Mouse (Mus musculus): ENCODE data around the gene Acacb.

The Acacb gene

GRCm38 (mm10) chr5:114135516-114135915 lies 10.8 kb upstream of the Acacb start:
- no peak for DNase-seq (ENCODE audit: low spot score in 2 of 2)

DNA sequence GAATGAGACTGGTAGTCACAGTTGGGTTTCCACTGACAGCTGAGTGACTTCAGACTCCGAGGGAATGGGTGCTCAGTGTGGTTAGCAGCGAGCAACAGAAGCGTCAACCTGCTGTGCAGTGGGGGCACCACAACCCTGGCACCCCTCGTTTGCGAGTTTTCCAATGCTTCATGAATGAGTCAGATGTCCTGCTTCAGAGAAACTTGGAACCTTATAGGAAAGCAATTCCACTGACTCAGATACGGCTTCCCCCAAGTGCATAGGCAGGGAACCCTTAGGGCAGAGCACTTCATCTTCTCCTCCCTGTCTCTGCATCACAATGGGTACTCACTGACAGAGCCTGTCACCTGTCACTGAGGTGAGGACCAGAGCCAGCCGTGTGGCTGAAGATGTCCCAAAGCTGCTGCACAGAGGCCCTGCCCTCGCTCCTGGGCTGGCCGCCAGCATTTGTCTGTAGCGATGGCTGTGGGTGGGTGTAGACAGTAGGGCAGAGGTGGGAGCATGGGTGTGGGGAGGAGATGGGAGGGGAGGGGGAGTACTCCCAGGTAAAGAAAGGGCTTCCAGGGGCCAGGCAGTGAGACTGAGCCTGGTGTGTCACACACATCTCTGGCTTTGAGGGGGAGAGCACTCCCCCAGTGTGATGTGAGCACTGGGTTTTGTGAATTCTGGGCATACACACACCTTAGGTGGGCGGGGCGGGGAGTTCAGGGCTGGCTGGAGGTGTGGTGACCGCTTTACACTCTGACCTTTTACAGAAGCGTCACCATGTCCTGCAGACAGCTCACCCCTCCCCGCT lies 8.7 kb upstream of the Acacb start:
- DNase-seq (ENCODE audit: low spot score in 2 of 2): no peak

DNA sequence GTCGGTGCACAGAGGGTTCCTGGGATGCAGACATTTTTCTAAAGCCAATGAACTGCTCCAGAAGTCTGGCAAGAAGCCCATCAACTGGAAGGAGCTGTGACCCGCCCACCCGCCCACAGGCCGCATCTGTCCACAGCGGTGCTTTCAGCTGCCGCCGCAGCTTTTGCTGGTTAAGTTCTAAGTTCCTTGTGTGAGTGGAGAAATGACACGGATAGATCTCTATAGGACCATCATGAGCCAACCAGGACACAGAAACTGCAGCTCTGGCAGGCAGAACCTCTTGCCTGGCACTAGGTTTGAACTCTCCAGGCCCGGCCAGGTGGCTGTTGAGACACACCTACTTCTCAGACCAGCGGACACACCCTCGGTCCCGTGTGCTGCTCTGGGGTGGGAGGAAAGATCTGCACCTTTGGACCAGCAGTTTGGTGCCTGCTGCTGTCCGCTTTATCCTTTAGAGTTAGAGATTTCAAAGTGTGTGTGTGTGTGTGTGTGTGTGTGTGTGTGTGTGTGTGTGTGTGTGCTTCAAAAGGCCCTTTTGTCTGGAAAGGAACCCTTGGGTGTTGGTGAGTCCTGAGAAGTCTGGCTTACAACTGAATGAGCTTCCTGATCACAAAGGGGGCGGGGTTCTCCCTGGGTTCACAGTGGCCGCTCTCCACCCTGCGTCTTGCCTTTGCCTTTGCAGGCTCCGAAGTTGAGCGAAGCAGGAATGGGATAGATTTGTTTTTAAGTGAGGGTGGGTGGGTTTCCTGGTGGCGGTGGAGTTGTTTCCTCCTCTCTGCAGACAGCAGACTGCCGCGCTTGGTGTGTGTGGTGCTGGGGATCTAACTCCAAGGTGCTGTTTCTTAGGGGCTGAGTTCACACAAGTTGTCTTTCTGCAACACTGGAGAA lies 7.8 kb upstream of the Acacb start:
- no peak for DNase-seq (ENCODE audit: low spot score in 2 of 2)

DNA sequence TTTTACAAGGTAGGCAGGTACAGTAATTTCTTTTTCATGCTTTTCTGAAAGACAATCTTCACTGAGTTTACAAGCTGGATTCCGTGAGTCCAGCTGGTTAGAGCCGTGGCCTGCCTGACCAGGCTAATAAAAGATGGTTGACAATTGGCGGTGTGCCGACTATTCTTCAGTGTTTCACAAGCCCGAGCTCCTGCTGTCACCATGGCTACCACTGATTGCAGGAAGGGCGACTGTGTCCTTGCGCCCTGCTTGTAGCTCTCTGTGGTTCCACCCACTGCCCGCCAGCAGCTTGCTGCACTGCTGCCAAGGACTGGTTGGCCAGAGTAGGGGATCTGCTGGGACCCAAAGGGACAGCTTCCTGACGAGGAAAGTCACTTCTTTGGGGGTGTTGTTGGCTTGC lies 7.2 kb upstream of the Acacb start:
- DNase-seq (ENCODE audit: low spot score in 2 of 2): peak; percentile 75 to 85

DNA sequence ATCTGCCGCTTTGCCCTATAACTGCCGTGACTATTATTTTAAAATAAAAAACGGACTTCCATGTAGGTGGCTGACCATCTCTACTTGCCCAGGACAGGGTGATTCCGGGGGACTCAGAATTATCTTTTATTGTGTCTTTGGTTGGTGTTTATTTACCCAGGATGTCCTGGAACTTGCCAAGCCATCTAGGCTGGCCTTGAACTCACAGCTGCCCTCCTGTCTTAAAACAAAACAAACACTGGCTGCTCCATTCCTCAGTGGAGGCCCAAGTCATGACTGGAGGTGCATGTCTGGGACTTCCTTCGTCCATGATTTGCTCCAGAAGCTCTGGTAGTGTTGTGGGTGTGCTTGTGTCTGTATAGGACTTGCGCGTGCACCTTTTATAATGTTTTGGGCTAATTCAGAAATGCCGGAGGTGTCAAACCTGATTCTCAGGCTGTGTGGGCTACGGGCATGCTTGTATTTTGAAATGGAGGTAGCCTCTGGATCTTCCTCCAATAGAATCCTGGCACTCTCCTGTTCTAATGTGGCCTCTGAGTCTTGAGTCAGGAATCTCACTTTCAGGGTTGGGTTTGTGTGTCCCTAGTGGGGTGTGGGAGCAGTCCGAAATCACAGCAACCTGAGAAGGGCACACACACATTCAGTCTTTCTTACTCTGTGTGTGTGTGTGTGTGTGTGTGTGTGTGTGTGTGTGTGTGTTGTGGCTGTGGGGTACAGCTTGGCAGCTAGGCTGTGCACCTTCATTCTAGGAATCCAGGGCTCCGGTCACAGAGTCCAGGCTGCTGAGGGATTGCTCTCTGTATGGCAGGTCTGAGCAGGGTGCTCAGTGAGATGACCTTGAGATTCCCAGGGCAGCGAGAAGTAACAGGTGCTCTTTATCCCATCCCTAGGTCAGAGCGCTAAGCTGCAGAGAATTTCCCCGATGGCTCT lies 973 bp downstream of the Acacb start:
- DNase-seq (ENCODE audit: low spot score in 2 of 2): no peak

DNA sequence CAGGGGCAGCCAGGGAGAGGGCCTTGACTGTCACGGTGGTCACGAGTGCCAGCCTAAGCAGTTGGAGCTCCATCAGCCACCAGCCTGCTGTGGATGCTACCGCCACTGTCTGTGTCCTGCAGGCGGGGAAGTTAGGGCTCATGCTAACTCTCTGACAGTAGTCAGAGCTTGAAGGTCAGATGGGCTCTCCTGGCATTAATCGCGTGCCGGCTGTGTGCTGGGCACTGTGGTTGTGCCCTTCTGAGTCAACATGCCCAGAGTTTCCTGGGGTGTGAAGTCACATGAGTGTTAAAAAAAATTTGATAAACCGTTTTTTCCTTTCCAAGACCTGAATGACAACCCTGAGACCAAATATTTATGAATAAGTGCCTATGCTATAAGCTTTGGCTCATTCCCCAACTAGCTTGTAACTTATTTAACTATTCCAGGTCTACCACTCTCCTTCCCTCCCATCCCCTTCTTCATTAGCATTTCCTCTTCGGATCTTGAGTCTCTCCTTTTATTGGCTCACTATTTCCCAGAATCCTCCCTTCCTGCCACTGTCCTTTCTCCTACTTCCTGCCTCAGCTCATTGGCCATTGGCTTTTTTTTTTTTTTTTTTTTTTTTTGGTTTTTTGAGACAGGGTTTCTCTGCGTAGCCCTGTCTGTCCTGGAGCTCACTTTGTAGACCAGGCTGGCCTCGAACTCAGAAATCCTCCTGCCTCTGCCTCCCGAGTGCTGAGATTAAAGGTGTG lies 6.2 kb downstream of the Acacb start:
- no peak for DNase-seq (ENCODE audit: low spot score in 2 of 2)

DNA sequence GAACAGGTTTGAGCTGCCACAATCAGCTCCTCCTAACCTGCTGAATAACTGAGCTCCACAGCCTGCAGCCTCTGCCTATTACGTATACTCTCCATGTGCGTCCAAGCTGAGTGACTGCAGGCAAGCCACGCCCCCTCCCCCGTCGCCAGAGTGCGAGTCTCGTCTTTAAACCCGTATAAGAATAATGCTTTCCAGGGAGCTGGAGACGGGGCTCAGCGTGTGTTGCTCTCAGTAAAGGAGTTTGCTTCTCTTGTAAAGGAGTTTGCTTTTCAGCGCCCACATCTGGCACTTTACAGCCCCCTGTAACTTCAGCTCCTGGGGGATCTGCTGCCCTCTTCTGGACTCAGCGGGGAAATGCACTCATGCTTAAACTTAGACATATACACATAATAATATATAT lies 7.2 kb downstream of the Acacb start:
- no peak for DNase-seq (ENCODE audit: low spot score in 2 of 2)

GRCm38 (mm10) chr5:114154765-114155164 lies 8.4 kb downstream of the Acacb start:
- DNase-seq (ENCODE audit: low spot score in 2 of 2): no peak

- DNase-seq (ENCODE audit: low spot score in 2 of 2): no peak
Measured at GRCm38 (mm10) chr5:114155168-114155933, 9.0 kb downstream of the Acacb start.

- DNase-seq (ENCODE audit: low spot score in 2 of 2): no peak
Measured at GRCm38 (mm10) chr5:114157236-114157635, 10.9 kb downstream of the Acacb start.

GRCm38 (mm10) chr5:114161424-114161823 lies 15.1 kb downstream of the Acacb start:
- no peak for DNase-seq (ENCODE audit: low spot score in 2 of 2)

DNA sequence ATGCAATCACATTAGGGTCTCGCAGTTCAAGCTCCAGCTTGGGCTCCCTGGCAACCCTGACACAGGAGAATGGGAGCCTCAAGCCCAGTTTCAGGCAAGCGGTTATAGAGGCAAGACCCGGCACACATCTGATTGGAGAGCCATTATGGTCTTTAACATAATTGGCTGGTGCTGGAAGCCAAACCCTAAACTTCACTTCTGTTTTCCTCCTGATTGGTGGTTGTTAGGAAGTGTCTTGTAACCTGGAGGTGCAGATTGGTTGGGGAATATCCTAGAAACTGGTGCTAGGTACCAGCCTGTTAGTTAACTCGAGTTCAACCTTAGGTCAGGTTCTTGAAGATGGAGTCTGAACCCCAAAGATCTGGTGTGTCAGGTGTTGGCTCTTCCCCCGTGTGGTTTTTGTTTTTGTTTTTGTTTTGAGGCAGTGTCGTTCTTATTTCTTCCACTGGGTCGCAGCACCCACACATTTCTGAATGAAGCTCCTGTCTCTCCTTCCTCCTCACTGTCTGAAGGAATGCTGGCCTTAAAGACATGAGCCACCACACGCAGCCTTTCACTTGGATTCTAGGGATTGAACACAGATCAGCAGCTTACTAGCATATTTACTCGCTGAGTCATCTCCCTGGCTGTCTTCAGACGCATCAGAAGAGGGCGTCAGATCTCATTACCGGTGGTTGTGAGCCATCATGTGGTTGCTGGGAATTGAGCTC lies 15.9 kb downstream of the Acacb start:
- no peak for DNase-seq (ENCODE audit: low spot score in 2 of 2)

- DNase-seq (ENCODE audit: low spot score in 2 of 2): no peak
Measured at GRCm38 (mm10) chr5:114163117-114163696, 16.9 kb downstream of the Acacb start.

DNA sequence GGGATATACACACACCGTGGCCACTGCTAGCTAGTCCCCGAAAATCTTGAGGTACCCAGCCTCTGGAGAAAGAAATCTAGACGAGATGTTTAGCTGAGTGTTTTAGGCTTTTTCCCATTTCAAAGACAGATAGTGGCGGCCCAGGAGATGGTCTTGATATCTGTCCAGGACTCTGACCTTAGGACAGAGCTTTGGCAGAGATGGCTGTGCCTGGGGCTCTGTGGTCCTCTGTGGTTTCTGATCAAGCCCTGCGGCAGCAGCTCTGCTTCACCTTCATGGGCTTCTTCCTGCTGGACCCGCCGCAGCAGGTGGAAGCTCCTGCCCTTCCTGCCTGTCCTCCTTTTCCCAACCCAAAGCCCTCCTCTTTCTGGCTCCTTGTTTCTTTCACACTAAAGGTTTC lies 24.0 kb downstream of the Acacb start:
- DNase-seq (ENCODE audit: low spot score in 2 of 2): no peak

GRCm38 (mm10) chr5:114172936-114173335 lies 26.6 kb downstream of the Acacb start:
- no peak for DNase-seq (ENCODE audit: low spot score in 2 of 2)

DNA sequence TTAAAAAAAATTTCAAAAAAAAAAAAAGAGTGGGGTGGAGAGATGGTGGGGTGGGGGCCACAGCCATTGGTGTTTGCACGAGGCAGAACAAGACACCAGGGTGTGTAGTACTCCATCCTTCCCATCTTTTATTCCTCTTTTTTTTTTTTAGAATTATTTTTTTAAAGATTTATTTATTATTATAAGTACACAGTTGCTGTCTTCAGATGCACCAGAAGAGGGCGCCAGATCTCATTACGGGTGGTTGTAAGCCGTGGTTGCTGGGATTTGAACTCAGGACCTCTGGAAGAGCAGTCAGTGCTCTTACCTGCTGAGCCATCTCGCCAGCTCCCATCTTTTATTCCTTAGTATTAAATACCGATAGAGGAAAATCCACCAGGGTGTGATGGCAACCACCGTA lies 27.1 kb downstream of the Acacb start:
- no peak for DNase-seq (ENCODE audit: low spot score in 2 of 2)

GRCm38 (mm10) chr5:114173877-114174581 lies 27.7 kb downstream of the Acacb start:
- no peak for DNase-seq (ENCODE audit: low spot score in 2 of 2)

- DNase-seq (ENCODE audit: low spot score in 2 of 2): no peak
Measured at GRCm38 (mm10) chr5:114174639-114175038, 28.3 kb downstream of the Acacb start.

Data from frontal cortex, postnatal 10 days (tissue).